Mouse (Mus musculus): Measurements from ENCODE around the gene Gm6465. TPM values are rescaled to one million over a fixed set of nuclear protein-coding genes. Genes with fewer than 3 reads are reported as not detected.
"Not testable (repeated sequence)": the region's sequence is repeated elsewhere in the genome, so short reads cannot be mapped to it uniquely, and the experiment has no call there.

Gene Gm6465
- not detected in 2 replicates for polyA plus RNA-seq (2015; fragmentation: Nextera tagmentation; extraction: Ambion mirVana)

DNA sequence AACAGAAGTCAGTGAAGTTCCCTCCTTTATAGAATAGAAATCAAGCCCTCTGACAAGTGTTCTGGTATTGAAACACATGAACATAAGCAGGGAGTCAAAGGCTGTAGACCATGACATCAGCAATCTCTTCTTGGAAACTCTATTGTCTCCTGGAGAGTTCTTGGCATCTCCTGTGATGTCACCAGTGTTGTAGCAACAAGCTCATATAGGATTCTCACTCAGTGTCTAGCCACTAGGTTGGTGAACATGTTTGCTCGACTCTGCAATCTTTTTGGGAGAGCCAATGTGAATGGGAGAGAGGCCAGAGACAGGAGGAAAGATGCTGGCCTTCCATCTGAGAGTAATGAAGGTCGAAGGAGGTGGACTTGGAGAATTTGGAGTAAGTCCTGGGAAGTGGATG is at the start of gene Gm6465:
Gm6465 (plus strand) TSS at position 301 of the 400 bp plus-strand sequence.
- 38% methylated on average over 1 of the region's 2 CpGs for WGBS
- not testable (repeated sequence) for DNase-seq (ENCODE audit: low spot score); H3K4me2 ChIP-seq (replicated peaks; ENCODE audit: low read depth); H3K4me3 ChIP-seq (ENCODE audit: low read depth, low read length); H3K36me3 ChIP-seq (ENCODE audit: control insufficient read depth, insufficient read depth, low read length); H3K27me3 ChIP-seq (ENCODE audit: control insufficient read depth, insufficient read depth, low read length); H3K9me3 ChIP-seq (ENCODE audit: control insufficient read depth, low read length); H3K4me1 ChIP-seq (replicated peaks; ENCODE audit: control insufficient read depth, insufficient read depth); ATAC-seq (ENCODE audit: low FRiP score, low TSS enrichment); H3K27ac ChIP-seq (replicated peaks); H3K9ac ChIP-seq (ENCODE audit: low read length)

DNA sequence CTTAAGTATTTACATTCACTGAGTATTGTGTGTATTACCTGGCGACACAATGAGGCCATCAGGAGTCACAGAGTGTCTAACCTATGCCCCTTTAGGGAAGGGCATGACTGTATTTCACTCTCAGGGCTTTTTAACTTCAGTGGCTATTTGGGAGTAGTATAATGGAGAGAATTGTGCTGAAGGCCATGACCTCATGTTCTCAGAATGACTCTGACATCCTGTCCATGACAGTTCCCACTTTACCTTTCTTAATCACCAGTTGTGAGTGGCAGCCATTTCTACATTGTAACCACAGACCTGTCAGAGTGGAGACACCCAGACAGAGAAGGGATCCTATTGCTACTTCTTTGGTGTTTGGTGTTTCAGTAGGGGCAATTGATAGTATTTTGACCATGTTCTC is 485 bp downstream of the Gm6465 start:
- not testable (repeated sequence) for H3K4me3 ChIP-seq (ENCODE audit: low read depth, low read length); DNase-seq (ENCODE audit: low spot score); H3K36me3 ChIP-seq (ENCODE audit: control insufficient read depth, insufficient read depth, low read length); H3K9ac ChIP-seq (ENCODE audit: low read length); H3K27me3 ChIP-seq (ENCODE audit: control insufficient read depth, insufficient read depth, low read length); H3K4me1 ChIP-seq (replicated peaks; ENCODE audit: control insufficient read depth, insufficient read depth); H3K27ac ChIP-seq (replicated peaks); H3K9me3 ChIP-seq (ENCODE audit: control insufficient read depth, low read length); H3K4me2 ChIP-seq (replicated peaks; ENCODE audit: low read depth); ATAC-seq (ENCODE audit: low FRiP score, low TSS enrichment)
- WGBS: 69% methylated on average over 1 of the region's 1 CpGs

GRCm38 (mm10) chr5:11857909-11858308 is 12.6 kb downstream of the Gm6465 start:
- not testable (repeated sequence) for ATAC-seq (ENCODE audit: low FRiP score, low TSS enrichment); DNase-seq (ENCODE audit: low spot score)

More at GRCm38 (mm10) chr5:11857909-11858308, 12.6 kb downstream of the Gm6465 start:
- H3K9me3 ChIP-seq (ENCODE audit: control insufficient read depth, low read length); H3K4me2 ChIP-seq (replicated peaks; ENCODE audit: low read depth); H3K9ac ChIP-seq (ENCODE audit: low read length); H3K27ac ChIP-seq (replicated peaks); H3K27me3 ChIP-seq (ENCODE audit: control insufficient read depth, insufficient read depth, low read length); H3K4me1 ChIP-seq (replicated peaks; ENCODE audit: control insufficient read depth, insufficient read depth); H3K36me3 ChIP-seq (ENCODE audit: control insufficient read depth, insufficient read depth, low read length); H3K4me3 ChIP-seq (ENCODE audit: low read depth, low read length): not testable (repeated sequence)

Other genes starting within 250 kb of the Gm6465 start
- gene Gm8922, start 163.6 kb upstream of the Gm6465 start, polyA plus RNA-seq (2015; fragmentation: Nextera tagmentation; extraction: Ambion mirVana): not detected in 2 replicates
- not detected in 2 replicates for gene Gm8926, start 75.0 kb upstream of the Gm6465 start, polyA plus RNA-seq (2015; fragmentation: Nextera tagmentation; extraction: Ambion mirVana)
- gene 4933402N22Rik, start 72.5 kb downstream of the Gm6465 start, polyA plus RNA-seq (2015; fragmentation: Nextera tagmentation; extraction: Ambion mirVana): not detected in 2 replicates

Measured in stomach, postnatal 0 days (tissue).